Mouse (Mus musculus) kidney, embryonic 14.5 days (tissue): ENCODE data around the gene Csmd2. TPM values are rescaled to one million over a fixed set of nuclear protein-coding genes. Genes with fewer than 3 reads are reported as not detected.

Experiments used
- ATAC-seq: fragments of 200-750 bp; cut with Nextera tagmentation; 2 replicates; pipeline ENCODE4 v1.8.0; 2017; ENCODE audit warnings: moderate number of reproducible peaks, mild to moderate bottlenecking, moderate TSS enrichment, moderate library complexity; ENCODE audit not compliant: low FRiP score, low TSS enrichment
- H3K27ac ChIP-seq: fragments of 300-500 bp; sonication (generic); 2 replicates; pipeline ENCODE4 v1.5.1; 2014; ENCODE audit warnings: low read depth, mild to moderate bottlenecking, low read length, moderate library complexity, mixed read lengths
- H3K27me3 ChIP-seq: fragments of 300-500 bp; sonication (generic); 2 replicates; pipeline ENCODE4 v1.6.1; 2014; ENCODE audit warnings: mild to moderate bottlenecking, low read length; ENCODE audit not compliant: control insufficient read depth, insufficient read depth
- H3K36me3 ChIP-seq: fragments of 300-500 bp; sonication (generic); 2 replicates; pipeline ENCODE4 v1.6.1; 2014; ENCODE audit warnings: low read length, mixed read lengths; ENCODE audit not compliant: control insufficient read depth, insufficient read depth
- H3K4me1 ChIP-seq: fragments of 300-500 bp; sonication (generic); 2 replicates; pipeline ENCODE4 v1.6.1; 2014; ENCODE audit warnings: low read length, mixed read lengths; ENCODE audit not compliant: control insufficient read depth, insufficient read depth
- H3K4me2 ChIP-seq: fragments of 300-500 bp; sonication (generic); replicated peaks from 2 replicates; pipeline ENCODE4 v1.6.1; 2014; ENCODE audit warnings: low read depth, mild to moderate bottlenecking, low read length
- H3K4me3 ChIP-seq: fragments of 300-500 bp; sonication (generic); 2 replicates; pipeline ENCODE4 v1.5.1; 2014; ENCODE audit warnings: mild to moderate bottlenecking, low read length
- H3K9ac ChIP-seq: fragments of 300-500 bp; sonication (generic); 2 replicates; pipeline ENCODE4 v1.6.1; 2014; ENCODE audit warnings: low read depth, mild to moderate bottlenecking, low read length, moderate library complexity
- H3K9me3 ChIP-seq: fragments of 300-500 bp; sonication (generic); 2 replicates; pipeline ENCODE4 v1.6.1; 2016; ENCODE audit warnings: low read length; ENCODE audit not compliant: control insufficient read depth
- WGBS: fragments of 180-500 bp; shearing (Covaris S2); extraction: QIAGEN DNeasy Blood & Tissue Kit; methylation state at CpG from one replicate; pipeline ENCODE4 v1.1.7; 2014; 5-methylcytosine and 5-hydroxymethylcytosine counted together
- polyA plus RNA-seq: library from polyadenylated mRNA; unstranded; fragments of >200 nt; fragmentation: Nextera tagmentation; extraction: Ambion mirVana; gene quantifications from 2 replicates; pipeline ENCODE4 v1.2.1, GENCODE M21; 2014

Gene Csmd2
- polyA plus RNA-seq, 1 experiment from 2014 or later = 0.01 TPM

DNA sequence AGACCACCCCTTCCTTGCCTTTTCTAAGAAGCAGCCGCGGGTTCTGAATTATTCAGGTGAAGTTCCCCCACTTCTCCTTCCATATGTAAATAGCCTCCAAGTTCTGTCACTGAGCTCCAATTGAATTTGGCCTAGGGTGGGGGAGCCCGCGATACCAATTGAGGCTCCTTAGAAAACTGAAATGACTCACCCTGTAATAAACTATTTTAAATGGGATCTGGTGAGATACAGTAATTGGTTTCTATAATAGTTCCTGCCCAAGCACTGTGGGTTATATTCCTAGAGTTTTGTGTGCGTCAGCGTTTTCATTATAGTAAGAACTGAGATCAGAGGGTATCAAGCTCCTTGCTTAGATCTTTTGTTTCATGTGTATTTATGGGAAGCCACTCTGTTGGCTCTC lies 287.9 kb downstream of the Csmd2 start:
- H3K9ac ChIP-seq = no peak overlapping the region
- no peak overlapping the region for H3K27ac ChIP-seq
- 74% methylated on average over 6 of the region's 6 CpGs for WGBS
- H3K36me3 ChIP-seq = no peaks in the 10 kb centered on the region
- no peak for ATAC-seq
- no peak overlapping the region for H3K4me3 ChIP-seq
- no peaks in the 10 kb centered on the region for H3K27me3 ChIP-seq
- no peaks in the 10 kb centered on the region for H3K4me1 ChIP-seq
- H3K9me3 ChIP-seq = no peaks in the 10 kb centered on the region
- H3K4me2 ChIP-seq = no peak overlapping the region

DNA sequence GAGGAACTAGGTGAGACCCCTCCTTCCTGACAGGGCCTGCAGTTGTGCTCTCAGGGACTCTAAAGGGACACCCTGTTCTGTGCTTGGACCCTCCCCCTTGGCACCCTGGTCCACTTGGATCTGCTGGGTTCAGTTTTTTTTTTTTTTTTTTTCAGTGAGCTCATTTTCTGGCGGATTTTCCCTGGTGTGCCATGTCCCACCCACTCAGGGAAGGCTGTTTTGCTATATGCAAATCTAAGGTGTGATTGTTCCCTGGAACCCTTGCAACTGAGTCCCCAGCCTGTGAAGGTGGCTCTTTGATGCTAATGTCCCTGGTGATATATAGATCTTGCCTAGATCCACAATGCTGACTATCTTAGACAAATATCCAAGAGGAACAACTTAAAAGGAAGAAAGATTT lies 297.4 kb downstream of the Csmd2 start:
- H3K9ac ChIP-seq = no peak overlapping the region
- H3K27me3 ChIP-seq = no peaks in the 10 kb centered on the region
- ATAC-seq = no peak
- H3K36me3 ChIP-seq = no peaks in the 10 kb centered on the region
- no peaks in the 10 kb centered on the region for H3K4me1 ChIP-seq
- 57% methylated on average over 1 of the region's 1 CpGs for WGBS
- H3K27ac ChIP-seq = no peak overlapping the region
- no peaks in the 10 kb centered on the region for H3K9me3 ChIP-seq
- no peak overlapping the region for H3K4me2 ChIP-seq
- H3K4me3 ChIP-seq = no peak overlapping the region

DNA sequence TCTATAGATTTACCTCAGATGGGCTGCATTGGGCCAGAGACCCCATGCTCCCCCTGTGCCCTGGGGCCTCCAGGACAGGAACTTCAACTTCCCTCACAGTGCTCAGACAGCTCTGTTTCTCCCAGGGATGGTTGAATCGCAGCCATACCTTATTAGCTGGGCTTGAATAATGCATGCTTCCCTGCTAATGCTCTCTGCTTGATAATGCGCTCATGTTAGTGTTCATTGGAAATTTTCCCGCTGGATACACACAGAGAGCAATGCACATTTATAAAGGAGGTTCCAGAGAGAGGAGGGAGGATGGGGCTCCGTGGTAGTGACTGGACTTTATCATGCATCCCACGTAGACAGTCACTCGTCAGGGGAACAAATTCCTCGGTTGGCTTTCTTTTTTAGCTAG lies 300.4 kb downstream of the Csmd2 start:
- H3K36me3 ChIP-seq = no peaks in the 10 kb centered on the region
- H3K27ac ChIP-seq = no peak overlapping the region
- no peak overlapping the region for H3K4me2 ChIP-seq
- no peak overlapping the region for H3K9ac ChIP-seq
- H3K4me3 ChIP-seq = no peak overlapping the region
- H3K27me3 ChIP-seq = no peaks in the 10 kb centered on the region
- no peaks in the 10 kb centered on the region for H3K9me3 ChIP-seq
- WGBS = 87% methylated on average over 7 of the region's 7 CpGs
- no peaks in the 10 kb centered on the region for H3K4me1 ChIP-seq
- no peak for ATAC-seq

DNA sequence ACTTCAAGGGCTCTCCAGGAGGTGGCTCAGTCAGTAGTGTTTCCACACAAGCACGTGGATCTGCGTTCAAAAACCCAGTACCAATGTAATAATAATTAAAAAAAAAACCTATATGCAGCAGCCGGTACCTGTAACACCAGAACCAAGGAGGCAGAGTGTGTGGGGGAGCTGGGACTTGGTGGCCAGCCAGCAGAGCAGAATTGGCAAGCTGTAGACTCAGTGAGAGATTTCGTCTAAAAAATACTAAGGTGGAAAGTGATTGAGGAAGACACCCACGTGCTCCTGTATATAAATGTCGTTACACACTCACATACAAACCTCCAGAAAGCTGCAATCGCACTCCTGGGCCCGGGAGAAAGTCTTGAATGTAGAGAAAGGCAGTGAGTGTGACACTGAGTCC lies 316.4 kb downstream of the Csmd2 start:
- Histone ChIP-seq H3K4me2 (no peak overlapping the region), H3K36me3 (no peaks in the 10 kb centered on the region), H3K4me1 (no peaks in the 10 kb centered on the region), H3K9ac (no peak overlapping the region), H3K27me3 (no peaks in the 10 kb centered on the region), H3K4me3 (no peak overlapping the region), H3K9me3 (no peaks in the 10 kb centered on the region), H3K27ac (no peak overlapping the region)
- WGBS = 87% methylated on average over 8 of the region's 8 CpGs
- no peak for ATAC-seq

DNA sequence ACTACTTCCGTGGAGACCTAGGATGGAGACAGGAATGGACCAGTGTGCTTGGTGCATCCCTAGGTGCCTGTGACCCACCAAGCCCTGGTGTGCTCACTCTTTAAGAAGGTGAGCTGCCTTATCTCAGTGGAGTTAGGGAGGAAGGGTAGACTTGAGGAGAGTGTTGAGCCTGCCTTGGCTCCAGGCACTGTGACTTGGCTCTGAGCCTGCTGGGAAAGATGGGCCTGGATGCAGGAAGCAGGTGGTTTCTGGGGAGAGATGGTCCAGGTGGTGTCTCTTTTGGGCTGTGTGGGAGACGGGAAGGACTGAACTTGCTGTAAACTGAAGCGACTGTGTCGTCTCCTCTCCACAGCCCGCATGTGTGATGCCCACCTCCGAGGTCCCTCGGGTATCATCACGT lies 318.4 kb downstream of the Csmd2 start:
- Histone ChIP-seq H3K4me2 (no peak overlapping the region), H3K4me3 (no peak overlapping the region), H3K36me3 (no peaks in the 10 kb centered on the region), H3K27me3 (no peaks in the 10 kb centered on the region), H3K9me3 (no peaks in the 10 kb centered on the region), H3K4me1 (no peaks in the 10 kb centered on the region), H3K27ac (no peak overlapping the region), H3K9ac (no peak overlapping the region)
- ATAC-seq = no peak
- WGBS = 94% methylated on average over 8 of the region's 8 CpGs

DNA sequence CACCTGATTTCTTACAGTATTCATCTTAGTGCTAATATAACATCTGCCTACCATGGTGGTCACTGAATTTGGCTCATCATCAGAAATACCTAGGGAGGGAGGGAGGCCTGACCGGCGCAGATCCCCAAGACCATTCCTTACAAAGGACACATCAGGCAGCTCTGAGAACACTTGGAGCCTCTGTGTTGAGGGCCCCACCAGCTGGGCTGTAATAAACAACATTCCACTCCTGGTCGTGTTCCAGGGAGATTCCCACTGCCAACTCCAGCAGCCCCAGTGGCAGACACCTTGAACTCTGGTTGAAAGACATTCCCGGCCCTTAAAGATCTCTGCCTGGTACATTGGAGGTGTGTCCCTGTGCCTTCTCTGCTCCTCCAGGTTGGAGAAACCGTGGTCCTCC lies 327.7 kb downstream of the Csmd2 start:
- Histone ChIP-seq H3K9ac (no peak overlapping the region), H3K4me2 (no peak overlapping the region), H3K4me3 (no peak overlapping the region), H3K36me3 (no peaks in the 10 kb centered on the region), H3K9me3 (no peaks in the 10 kb centered on the region), H3K4me1 (no peaks in the 10 kb centered on the region), H3K27me3 (no peaks in the 10 kb centered on the region), H3K27ac (no peak overlapping the region)
- no peak for ATAC-seq
- WGBS = 66% methylated on average over 5 of the region's 5 CpGs

DNA sequence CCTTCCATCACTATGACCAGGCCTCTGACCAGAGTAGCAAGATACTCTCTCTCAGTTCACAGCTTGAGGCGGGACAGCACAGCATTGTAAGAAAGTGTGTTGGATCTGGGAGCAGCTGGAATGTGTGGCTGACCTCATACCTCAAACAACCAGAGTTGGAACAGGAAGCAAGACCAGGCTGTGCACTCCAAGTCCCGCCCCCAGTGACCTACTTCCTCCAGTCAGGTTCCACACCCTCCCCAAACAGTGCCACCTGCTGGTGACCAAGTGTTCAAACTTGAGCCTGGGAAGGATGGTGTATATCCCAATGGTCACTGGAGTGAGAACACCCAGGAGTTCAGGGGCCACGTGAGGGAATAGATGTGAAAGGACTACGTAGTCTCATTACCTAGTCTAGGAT lies 330.3 kb downstream of the Csmd2 start:
- WGBS = 96% methylated on average over 4 of the region's 4 CpGs
- Histone ChIP-seq H3K9ac (no peak overlapping the region), H3K9me3 (no peaks in the 10 kb centered on the region), H3K27me3 (no peaks in the 10 kb centered on the region), H3K4me3 (no peak overlapping the region), H3K4me2 (no peak overlapping the region), H3K4me1 (no peaks in the 10 kb centered on the region), H3K27ac (no peak overlapping the region), H3K36me3 (no peaks in the 10 kb centered on the region)
- ATAC-seq = no peak

DNA sequence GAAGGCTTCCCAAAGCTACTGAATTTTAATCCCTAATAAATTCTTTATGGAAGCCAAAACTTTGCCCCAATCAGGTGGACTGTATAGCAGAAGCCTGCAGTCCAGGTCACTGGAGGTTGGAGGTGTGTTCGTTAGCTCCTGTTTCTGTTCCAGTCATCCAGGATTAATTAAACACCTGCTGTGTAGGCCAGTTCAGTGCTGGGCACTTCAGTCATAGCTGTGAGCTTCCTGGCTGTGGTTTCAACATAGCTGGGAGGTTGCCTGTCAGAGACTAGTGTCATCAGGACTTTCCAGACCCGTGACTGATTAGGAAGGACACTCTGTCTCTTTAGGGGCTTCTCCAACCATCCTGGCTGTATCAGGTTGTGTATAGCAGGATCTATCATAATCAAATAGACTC lies 337.9 kb downstream of the Csmd2 start:
- Histone ChIP-seq H3K4me2 (no peak overlapping the region), H3K4me3 (no peak overlapping the region), H3K9ac (no peak overlapping the region), H3K27me3 (no peaks in the 10 kb centered on the region), H3K27ac (no peak overlapping the region), H3K9me3 (no peaks in the 10 kb centered on the region), H3K4me1 (no peaks in the 10 kb centered on the region), H3K36me3 (no peaks in the 10 kb centered on the region)
- WGBS = 75% methylated on average over 2 of the region's 2 CpGs
- no peak for ATAC-seq

DNA sequence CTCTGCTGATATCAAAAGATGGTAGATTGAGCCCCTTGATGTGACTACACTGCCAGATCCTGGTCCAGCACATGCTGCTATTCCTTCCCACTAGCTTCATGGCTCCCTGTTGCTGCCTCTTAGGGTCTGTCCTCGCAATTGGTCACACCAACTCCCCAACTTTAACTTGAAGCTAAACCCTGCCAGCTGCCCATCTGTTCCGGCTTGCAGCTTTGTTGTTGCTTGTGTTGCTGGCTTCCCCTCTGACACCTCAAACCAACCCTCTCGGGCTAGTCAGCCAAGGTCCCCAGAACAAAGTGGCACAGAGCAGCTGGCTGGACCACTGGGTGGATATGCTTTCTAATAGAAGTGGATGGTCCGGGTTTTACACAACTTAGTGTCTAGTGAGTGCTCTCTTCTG lies 339.1 kb downstream of the Csmd2 start:
- no peak overlapping the region for H3K27ac ChIP-seq
- no peaks in the 10 kb centered on the region for H3K4me1 ChIP-seq
- H3K9me3 ChIP-seq = no peaks in the 10 kb centered on the region
- H3K9ac ChIP-seq = no peak overlapping the region
- 58% methylated on average over 4 of the region's 4 CpGs for WGBS
- no peak overlapping the region for H3K4me2 ChIP-seq
- no peaks in the 10 kb centered on the region for H3K27me3 ChIP-seq
- H3K4me3 ChIP-seq = no peak overlapping the region
- no peak for ATAC-seq
- H3K36me3 ChIP-seq = no peaks in the 10 kb centered on the region

DNA sequence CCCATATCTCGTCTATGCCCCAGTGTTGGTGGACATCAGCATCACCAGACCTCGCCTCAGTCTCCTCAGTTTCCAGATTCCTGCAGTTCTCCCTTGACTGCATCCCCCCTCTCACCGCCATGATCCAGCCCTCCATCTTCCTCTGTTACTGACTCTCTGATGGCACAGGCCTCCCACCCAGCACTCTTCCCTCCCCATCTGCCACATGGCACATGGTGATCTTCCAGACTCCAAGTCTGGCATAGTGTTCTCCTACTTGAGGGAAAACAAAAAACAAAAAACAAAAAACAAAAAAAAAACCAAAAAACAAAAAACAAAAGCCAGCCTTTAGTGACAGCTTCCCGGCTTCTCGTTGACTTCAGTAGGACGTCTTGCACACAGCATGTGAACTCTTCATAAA lies 339.8 kb downstream of the Csmd2 start:
- H3K27ac ChIP-seq = no peak overlapping the region
- H3K9ac ChIP-seq = no peak overlapping the region
- H3K4me2 ChIP-seq = no peak overlapping the region
- H3K4me1 ChIP-seq = no peaks in the 10 kb centered on the region
- no peak overlapping the region for H3K4me3 ChIP-seq
- H3K36me3 ChIP-seq = no peaks in the 10 kb centered on the region
- H3K27me3 ChIP-seq = no peaks in the 10 kb centered on the region
- H3K9me3 ChIP-seq = no peaks in the 10 kb centered on the region
- no peak for ATAC-seq
- WGBS = 86% methylated on average over 6 of the region's 6 CpGs
